Mouse (Mus musculus) limb, embryonic 12.5 days (tissue): ENCODE measurements at regions not wholly inside any gene's neighbourhood (a gene's known extent, or its start where the extent isn't known, plus 50 kb on each side); places are given as distances from the start of the nearest gene placed in this dataset.

Experiments used
- ATAC-seq: fragments of 200-750 bp; cut with Nextera tagmentation; 2 replicates; pipeline ENCODE4 v1.8.0; 2017; ENCODE audit warnings: low read depth, moderate TSS enrichment; ENCODE audit not compliant: insufficient number of reproducible peaks, insufficient read depth, low FRiP score, low TSS enrichment
- H3K27ac ChIP-seq: fragments of 300-500 bp; sonication (generic); 2 replicates; pipeline ENCODE4 v1.5.1; 2016; ENCODE audit warnings: mild to moderate bottlenecking, moderate library complexity
- H3K27me3 ChIP-seq: fragments of 300-500 bp; sonication (generic); 2 replicates; pipeline ENCODE4 v1.6.1; 2016; ENCODE audit warnings: mild to moderate bottlenecking, moderate library complexity
- H3K36me3 ChIP-seq: fragments of 300-500 bp; sonication (generic); 2 replicates; pipeline ENCODE4 v1.6.1; 2016; ENCODE audit warnings: mild to moderate bottlenecking, moderate library complexity
- H3K4me1 ChIP-seq: fragments of 300-500 bp; sonication (generic); replicated peaks from 2 replicates; pipeline ENCODE4 v1.6.1; 2016
- H3K4me2 ChIP-seq: fragments of 300-500 bp; sonication (generic); 2 replicates; pipeline ENCODE4 v1.6.1; 2016; ENCODE audit warnings: mild to moderate bottlenecking, moderate library complexity
- H3K4me3 ChIP-seq: fragments of 300-500 bp; sonication (generic); replicated peaks from 2 replicates; pipeline ENCODE4 v1.5.1; 2016; ENCODE audit warnings: mild to moderate bottlenecking
- H3K9ac ChIP-seq: fragments of 300-500 bp; sonication (generic); replicated peaks from 2 replicates; pipeline ENCODE4 v1.6.1; 2016; ENCODE audit warnings: mild to moderate bottlenecking, moderate library complexity
- H3K9me3 ChIP-seq: fragments of 300-500 bp; sonication (generic); 2 replicates; pipeline ENCODE4 v1.6.1; 2016; ENCODE audit warnings: mild to moderate bottlenecking, moderate library complexity
- WGBS: fragments of 180-500 bp; shearing (Covaris S2); methylation state at CpG from one replicate; pipeline ENCODE4 v1.1.7; 2016; 5-methylcytosine and 5-hydroxymethylcytosine counted together

DNA sequence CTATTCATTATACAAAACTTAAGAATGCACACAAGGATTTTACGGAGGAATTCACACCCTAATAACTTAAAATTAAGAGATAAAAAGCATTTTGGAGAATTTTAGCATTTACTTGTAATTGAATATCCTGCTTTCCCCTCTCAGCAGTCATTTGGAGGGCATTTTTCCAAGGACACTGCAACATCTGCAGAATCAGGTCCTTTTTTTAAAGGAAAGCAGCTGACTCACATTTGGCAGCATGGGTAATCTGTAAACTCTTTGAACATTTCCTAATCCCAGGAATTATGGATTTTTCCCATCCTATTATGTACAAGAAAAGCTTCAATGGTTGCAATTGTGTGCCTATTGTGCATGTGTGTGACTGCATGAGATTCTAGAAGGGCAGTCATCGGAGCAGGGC, 112.0 kb downstream of the Gm19410 start:
- Histone ChIP-seq H3K36me3 (no peaks in the 10 kb centered on the region), H3K27ac (no peak overlapping the region), H3K9ac (no peak overlapping the region), H3K27me3 (no peaks in the 10 kb centered on the region), H3K4me2 (no peak overlapping the region), H3K4me3 (no peak overlapping the region), H3K4me1 (peaks cover 17% of the 10 kb centered on the region; the same call in 1 of the 2 replicates), H3K9me3 (no peaks in the 10 kb centered on the region)
- 91% methylated on average over 2 of the region's 2 CpGs for WGBS
- ATAC-seq: no peak

DNA sequence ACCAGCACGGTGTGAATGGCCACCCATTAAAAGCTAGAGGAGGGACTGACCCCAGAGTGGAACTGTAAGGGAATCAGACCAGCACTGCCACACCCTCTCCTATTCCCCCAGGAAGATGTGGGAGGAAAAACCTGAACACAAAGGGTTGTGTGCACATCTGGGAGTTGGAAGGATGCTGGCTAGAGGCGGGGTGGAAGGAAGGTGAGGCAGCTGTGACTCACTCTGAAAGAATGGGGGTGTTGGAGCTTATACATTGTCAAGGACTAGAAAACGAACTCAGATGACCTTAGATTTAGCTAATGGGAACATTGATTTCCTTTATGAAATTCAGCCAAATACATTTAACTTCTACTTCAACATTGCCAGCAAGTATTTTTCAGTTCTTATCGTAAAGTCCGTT, 116.2 kb downstream of the Gm19410 start:
- no peak overlapping the region for H3K27ac ChIP-seq
- no peak overlapping the region for H3K4me2 ChIP-seq
- ATAC-seq: no peak
- no peaks in the 10 kb centered on the region for H3K9me3 ChIP-seq
- no peaks in the 10 kb centered on the region for H3K27me3 ChIP-seq
- no peak overlapping the region for H3K4me3 ChIP-seq
- no peak overlapping the region for H3K9ac ChIP-seq
- 61% methylated on average over 5 of the region's 5 CpGs for WGBS
- H3K4me1 ChIP-seq: peaks cover 14% of the 10 kb centered on the region; the same call in 1 of the 2 replicates
- H3K36me3 ChIP-seq: no peaks in the 10 kb centered on the region

DNA sequence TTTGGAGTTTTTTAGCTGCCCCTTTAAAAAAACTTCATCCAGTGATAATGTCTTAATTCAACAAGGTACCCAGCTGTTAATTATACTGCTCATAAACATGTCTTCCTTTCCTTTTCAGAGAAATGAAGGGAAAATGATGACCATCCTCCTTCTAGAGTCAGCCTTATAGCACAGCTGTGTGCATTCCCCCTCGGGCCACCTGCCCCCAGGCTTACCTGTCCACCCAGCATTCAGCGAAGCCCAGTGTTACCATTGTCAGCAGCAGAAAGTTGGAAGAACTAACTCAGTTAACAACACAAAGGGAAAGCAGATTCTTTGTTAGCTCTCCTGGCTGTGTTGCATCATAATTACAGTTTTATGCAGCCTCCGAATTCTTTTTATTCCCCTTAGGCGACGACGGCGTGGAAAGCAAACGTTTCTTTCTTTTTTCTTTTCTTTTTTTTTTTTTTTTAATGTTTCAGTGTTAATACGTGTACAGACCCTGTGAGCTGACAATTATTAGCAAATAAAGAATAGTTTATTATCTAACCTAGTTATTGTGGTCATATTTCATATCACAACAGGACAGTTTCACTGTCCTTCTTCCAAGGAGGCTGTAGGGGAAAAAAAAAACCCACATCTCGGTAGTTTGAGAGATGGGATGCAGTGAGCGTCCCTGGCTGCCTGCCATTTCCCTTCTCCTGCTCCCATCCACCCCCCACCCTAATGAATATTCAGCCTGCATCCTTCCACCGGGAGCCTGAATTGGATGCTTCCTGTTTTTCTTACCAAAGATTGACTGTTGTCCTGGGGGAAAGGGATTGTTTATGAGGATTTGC, 117.3 kb downstream of the Gm19410 start:
- Histone ChIP-seq H3K4me3 (no peak overlapping the region), H3K27me3 (no peaks in the 10 kb centered on the region), H3K4me2 (no peak overlapping the region), H3K36me3 (no peaks in the 10 kb centered on the region), H3K9ac (no peak overlapping the region), H3K27ac (no peak overlapping the region), H3K9me3 (no peaks in the 10 kb centered on the region), H3K4me1 (peaks cover 11% of the 10 kb centered on the region; the same call in 1 of the 2 replicates)
- ATAC-seq: no peak
- WGBS: 28% methylated on average over 12 of the region's 12 CpGs

DNA sequence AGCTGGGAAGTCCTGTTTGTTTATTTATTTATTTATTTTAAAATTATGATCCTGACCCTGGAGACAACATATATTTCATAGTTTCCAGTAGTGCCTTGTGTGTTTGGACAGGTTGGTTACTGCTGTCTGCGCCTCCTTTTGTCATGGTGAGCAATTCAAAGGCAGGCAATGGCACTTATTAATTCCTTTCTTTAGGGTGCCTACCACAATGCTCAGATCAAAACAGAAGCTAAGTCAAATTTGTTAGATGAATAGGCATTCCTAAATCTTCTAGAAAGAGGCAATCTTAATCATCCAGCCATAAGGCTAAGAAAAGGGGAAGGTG, 117.8 kb downstream of the Gm19410 start:
- no peaks in the 10 kb centered on the region for H3K27me3 ChIP-seq
- no peak overlapping the region for H3K27ac ChIP-seq
- no peak overlapping the region for H3K4me3 ChIP-seq
- H3K36me3 ChIP-seq: no peaks in the 10 kb centered on the region
- no peaks in the 10 kb centered on the region for H3K9me3 ChIP-seq
- no peak for ATAC-seq
- H3K9ac ChIP-seq: no peak overlapping the region
- H3K4me2 ChIP-seq: no peak overlapping the region
- 61% methylated on average over 1 of the region's 1 CpGs for WGBS
- peaks cover 11% of the 10 kb centered on the region; the same call in 1 of the 2 replicates for H3K4me1 ChIP-seq

DNA sequence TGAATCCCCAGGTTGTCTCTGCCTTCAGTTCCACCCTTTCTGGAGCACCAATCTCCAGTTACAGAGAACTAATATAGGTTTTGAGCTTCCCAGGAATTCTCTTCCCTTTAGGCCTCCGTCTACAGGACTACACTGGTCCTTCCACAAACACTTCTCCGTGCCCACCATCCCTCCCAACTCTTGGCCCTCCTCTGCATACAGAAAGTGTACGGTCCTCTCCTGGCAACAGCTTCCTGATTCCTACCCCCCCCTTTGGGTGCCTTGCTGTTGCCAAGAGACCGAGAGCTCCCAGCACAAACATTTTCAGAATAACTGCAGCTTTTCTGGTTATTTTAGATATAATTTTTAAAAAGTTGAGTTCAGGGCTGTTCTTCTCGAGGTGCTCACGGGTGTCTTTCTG, 119.0 kb downstream of the Gm19410 start:
- H3K9me3 ChIP-seq: no peaks in the 10 kb centered on the region
- no peaks in the 10 kb centered on the region for H3K27me3 ChIP-seq
- peaks cover 17% of the 10 kb centered on the region; the same call in 1 of the 2 replicates for H3K4me1 ChIP-seq
- no peak for ATAC-seq
- WGBS: 84% methylated on average over 6 of the region's 6 CpGs
- H3K4me2 ChIP-seq: no peak overlapping the region
- H3K9ac ChIP-seq: no peak overlapping the region
- H3K27ac ChIP-seq: no peak overlapping the region
- H3K36me3 ChIP-seq: no peaks in the 10 kb centered on the region
- H3K4me3 ChIP-seq: no peak overlapping the region

DNA sequence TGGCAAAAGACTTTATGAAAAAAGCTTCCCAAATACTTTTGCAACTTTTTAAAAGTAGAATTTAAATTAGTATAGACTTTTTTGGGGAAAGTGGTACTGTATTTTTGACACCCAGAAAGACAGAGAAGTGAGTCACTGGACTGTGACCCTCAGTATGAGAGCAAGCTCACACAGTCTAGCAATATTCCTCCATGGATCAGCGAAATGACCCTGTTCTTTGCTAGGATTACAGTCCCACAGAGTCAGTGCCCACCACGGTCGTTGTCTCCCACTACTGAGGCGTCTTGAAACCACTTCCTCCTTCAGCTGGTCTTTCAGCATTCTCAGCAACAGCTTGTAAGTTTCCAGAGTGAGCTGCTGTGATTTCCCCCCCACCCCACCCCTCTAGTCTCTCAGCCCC, 124.5 kb downstream of the Gm19410 start:
- Histone ChIP-seq H3K36me3 (no peaks in the 10 kb centered on the region), H3K4me2 (no peak overlapping the region), H3K9me3 (no peaks in the 10 kb centered on the region), H3K27ac (no peak overlapping the region), H3K4me3 (no peak overlapping the region), H3K4me1 (peaks cover 12% of the 10 kb centered on the region; the same call in 1 of the 2 replicates), H3K9ac (no peak overlapping the region), H3K27me3 (no peaks in the 10 kb centered on the region)
- 73% methylated on average over 4 of the region's 4 CpGs for WGBS
- ATAC-seq: no peak

DNA sequence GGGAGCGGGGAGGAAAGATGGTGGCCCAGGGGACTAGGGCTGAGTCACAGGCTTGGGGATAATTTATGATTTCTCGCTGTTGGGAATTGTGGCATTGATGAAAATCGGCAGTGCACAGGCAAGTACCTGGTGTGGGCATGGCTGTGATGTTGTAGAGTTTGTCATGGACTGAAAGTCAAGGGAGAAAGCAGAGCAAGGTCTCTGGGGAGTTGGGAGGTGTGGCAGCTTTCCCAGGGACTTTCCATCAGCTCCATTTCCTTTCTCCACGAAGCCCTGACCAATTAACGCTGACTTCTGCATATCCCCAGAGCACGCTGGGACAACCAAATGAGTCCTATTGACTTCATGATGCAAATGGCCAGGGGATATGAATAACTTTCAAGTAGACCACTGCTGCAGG, 126.2 kb downstream of the Gm19410 start:
- Histone ChIP-seq H3K4me2 (no peak overlapping the region), H3K27me3 (no peaks in the 10 kb centered on the region), H3K36me3 (no peaks in the 10 kb centered on the region), H3K9ac (no peak overlapping the region), H3K9me3 (no peaks in the 10 kb centered on the region), H3K4me3 (no peak overlapping the region), H3K27ac (no peak overlapping the region), H3K4me1 (peaks cover 12% of the 10 kb centered on the region; the same call in 1 of the 2 replicates)
- ATAC-seq: no peak
- 72% methylated on average over 6 of the region's 6 CpGs for WGBS

DNA sequence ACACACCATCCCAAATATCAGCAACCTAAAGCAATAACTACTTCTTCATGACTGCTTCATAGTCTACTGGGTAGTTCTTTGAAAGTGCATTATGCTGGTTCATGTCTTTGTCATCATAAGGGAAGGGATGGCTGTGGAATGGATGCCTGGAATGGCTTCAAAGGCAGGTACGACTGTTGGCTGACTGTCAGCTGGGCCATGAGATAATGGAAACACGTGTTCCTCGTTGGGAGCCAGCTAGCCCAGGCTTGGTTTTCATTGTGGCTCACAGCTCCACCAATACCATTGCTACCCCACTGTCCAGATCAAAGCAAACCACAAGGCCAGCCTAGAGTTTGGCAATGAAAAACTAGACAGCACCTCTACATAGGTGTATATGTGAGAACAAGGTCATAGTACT, 132.9 kb downstream of the Gm19410 start:
- WGBS: 71% methylated on average over 3 of the region's 3 CpGs
- H3K27me3 ChIP-seq: no peaks in the 10 kb centered on the region
- no peak overlapping the region for H3K9ac ChIP-seq
- peaks cover 5% of the 10 kb centered on the region; the same call in 1 of the 2 replicates for H3K4me1 ChIP-seq
- ATAC-seq: no peak
- H3K27ac ChIP-seq: no peak overlapping the region
- no peaks in the 10 kb centered on the region for H3K9me3 ChIP-seq
- no peak overlapping the region for H3K4me2 ChIP-seq
- no peaks in the 10 kb centered on the region for H3K36me3 ChIP-seq
- H3K4me3 ChIP-seq: no peak overlapping the region

DNA sequence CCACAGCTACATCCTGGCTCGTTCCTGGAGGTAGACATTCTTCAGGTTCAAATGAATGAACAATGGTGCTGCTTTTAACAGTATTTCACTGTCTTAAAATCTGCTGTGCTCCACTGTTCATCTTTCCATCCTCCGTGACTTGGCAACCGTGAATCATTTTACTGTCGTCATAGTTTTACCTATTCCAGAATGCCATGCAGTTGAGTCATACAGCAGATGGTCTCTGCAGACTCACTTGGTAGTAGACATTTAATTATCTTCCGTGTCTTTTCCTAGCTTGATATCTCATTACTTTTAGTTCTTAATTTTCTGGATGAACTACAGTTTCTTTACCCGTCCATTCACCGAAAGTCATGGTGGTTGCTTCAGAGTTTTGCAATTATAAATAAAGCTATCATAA, 135.9 kb downstream of the Gm19410 start:
- Histone ChIP-seq H3K4me1 (no peaks in the 10 kb centered on the region), H3K36me3 (no peaks in the 10 kb centered on the region), H3K9me3 (no peaks in the 10 kb centered on the region), H3K4me2 (no peak overlapping the region), H3K4me3 (no peak overlapping the region), H3K9ac (no peak overlapping the region), H3K27ac (no peak overlapping the region), H3K27me3 (no peaks in the 10 kb centered on the region)
- no peak for ATAC-seq
- WGBS: 90% methylated on average over 7 of the region's 7 CpGs

DNA sequence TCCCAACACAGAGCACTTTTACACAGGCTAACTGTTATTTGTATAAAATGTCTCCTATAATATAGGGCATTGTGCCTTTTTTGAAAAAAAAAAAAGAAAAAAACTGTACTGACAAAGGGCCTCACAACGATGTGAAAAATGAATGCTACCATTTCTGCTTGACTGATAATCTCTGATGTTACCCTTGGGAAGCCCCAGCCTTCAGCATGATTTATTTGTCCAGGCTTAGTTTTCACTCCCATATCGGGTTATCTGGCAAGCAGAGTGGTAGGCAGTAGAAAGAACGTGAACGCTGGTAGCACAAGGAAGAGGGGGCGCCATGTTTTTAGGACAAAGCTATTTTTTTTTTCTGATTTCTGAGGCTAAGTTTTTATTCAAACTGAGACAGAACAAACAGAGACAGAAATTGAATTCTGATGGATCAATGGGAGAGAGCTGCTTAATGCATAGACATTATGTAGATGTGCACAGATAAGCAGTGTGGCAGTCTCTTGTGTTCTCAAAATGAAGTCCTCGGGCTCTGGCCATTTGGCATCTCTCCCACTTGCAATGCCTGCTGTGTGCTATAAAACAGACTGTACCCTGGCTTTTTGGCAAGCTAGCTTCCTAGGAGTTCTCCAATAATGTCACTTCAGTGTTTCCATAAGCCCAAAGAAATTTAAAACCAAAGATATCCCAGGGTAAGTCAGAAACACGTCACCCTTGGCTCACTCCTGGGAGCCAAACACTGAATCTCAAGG, 139.3 kb downstream of the Gm19410 start:
- H3K4me3 ChIP-seq: no peak overlapping the region
- no peaks in the 10 kb centered on the region for H3K4me1 ChIP-seq
- ATAC-seq: no peak
- H3K4me2 ChIP-seq: no peak overlapping the region
- no peak overlapping the region for H3K9ac ChIP-seq
- no peaks in the 10 kb centered on the region for H3K27me3 ChIP-seq
- WGBS: 73% methylated on average over 7 of the region's 7 CpGs
- H3K27ac ChIP-seq: no peak overlapping the region
- H3K9me3 ChIP-seq: no peaks in the 10 kb centered on the region
- no peaks in the 10 kb centered on the region for H3K36me3 ChIP-seq

DNA sequence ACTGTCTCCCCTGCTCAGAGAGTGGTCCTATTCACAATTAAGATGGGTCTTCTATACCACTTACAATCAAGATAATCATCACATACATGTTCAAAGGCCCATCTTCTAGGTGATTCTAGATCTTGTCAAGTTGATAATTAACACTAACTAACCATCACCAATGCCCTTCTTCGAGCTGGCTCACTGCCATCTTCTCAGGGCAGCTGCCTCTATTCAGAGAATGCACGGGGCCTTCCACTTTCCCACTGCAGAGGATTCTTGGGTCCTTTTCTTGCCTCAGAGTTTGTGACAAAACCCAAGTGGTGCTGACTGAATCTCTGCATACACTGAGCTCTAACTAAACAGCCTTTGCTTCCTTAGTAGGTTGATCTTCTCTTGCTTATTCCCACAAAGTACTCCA, 142.4 kb downstream of the Gm19410 start:
- H3K27ac ChIP-seq: no peak overlapping the region
- 87% methylated on average over 2 of the region's 2 CpGs for WGBS
- H3K4me1 ChIP-seq: no peaks in the 10 kb centered on the region
- no peaks in the 10 kb centered on the region for H3K36me3 ChIP-seq
- H3K4me2 ChIP-seq: no peak overlapping the region
- H3K9me3 ChIP-seq: no peaks in the 10 kb centered on the region
- no peak for ATAC-seq
- H3K9ac ChIP-seq: no peak overlapping the region
- no peaks in the 10 kb centered on the region for H3K27me3 ChIP-seq
- H3K4me3 ChIP-seq: no peak overlapping the region
